Mouse (Mus musculus) midbrain, embryonic 13.5 days (tissue): ENCODE results near the gene Hist1h4h. TPM values are rescaled to one million over a fixed set of nuclear protein-coding genes. Genes with fewer than 3 reads are reported as not detected.
"Not testable (repeated sequence)": the region's sequence is repeated elsewhere in the genome, so short reads cannot be mapped to it uniquely, and the experiment has no call there.

Experiments
- ATAC-seq: fragments of 200-750 bp; cut with Nextera tagmentation; 2 replicates; pipeline ENCODE4 v1.8.0; 2017; ENCODE audit warnings: mild to moderate bottlenecking, moderate TSS enrichment, moderate library complexity
- H3K27ac ChIP-seq: fragments of 300-500 bp; sonication (generic); 2 replicates; pipeline ENCODE4 v1.5.1; 2015; ENCODE audit warnings: inconsistent platforms, mild to moderate bottlenecking, moderate library complexity
- H3K27me3 ChIP-seq: fragments of 300-500 bp; sonication (generic); 2 replicates; pipeline ENCODE4 v1.6.1; 2015; ENCODE audit warnings: mild to moderate bottlenecking, inconsistent platforms
- H3K36me3 ChIP-seq: fragments of 300-500 bp; sonication (generic); 2 replicates; pipeline ENCODE4 v1.6.1; 2015; ENCODE audit warnings: mild to moderate bottlenecking, inconsistent platforms
- H3K4me1 ChIP-seq: fragments of 300-500 bp; sonication (generic); replicated peaks from 2 replicates; pipeline ENCODE4 v1.6.1; 2015; ENCODE audit warnings: inconsistent platforms
- H3K4me2 ChIP-seq: fragments of 300-500 bp; sonication (generic); replicated peaks from 2 replicates; pipeline ENCODE4 v1.6.1; 2015; ENCODE audit warnings: moderate library complexity, mild to moderate bottlenecking, inconsistent platforms
- H3K4me3 ChIP-seq: fragments of 300-500 bp; sonication (generic); replicated peaks from 2 replicates; pipeline ENCODE4 v1.5.1; 2015; ENCODE audit warnings: mild to moderate bottlenecking, inconsistent platforms
- H3K9ac ChIP-seq: fragments of 300-500 bp; sonication (generic); replicated peaks from 2 replicates; pipeline ENCODE4 v1.6.1; 2015; ENCODE audit warnings: mild to moderate bottlenecking, inconsistent platforms
- H3K9me3 ChIP-seq: fragments of 300-500 bp; sonication (generic); 2 replicates; pipeline ENCODE4 v1.6.1; 2016; ENCODE audit warnings: mild to moderate bottlenecking, inconsistent platforms
- WGBS: fragments of 180-500 bp; shearing (Covaris S2); methylation state at CpG from one replicate; pipeline ENCODE4 v1.1.7; 2015; 5-methylcytosine and 5-hydroxymethylcytosine counted together
- polyA plus RNA-seq: library from polyadenylated mRNA; unstranded; fragments of >200 nt; fragmentation: Nextera tagmentation; extraction: Ambion mirVana; gene quantifications from 2 replicates; pipeline ENCODE4 v1.2.1, GENCODE M21; 2015

Hist1h4h gene
- polyA plus RNA-seq, 1 experiment from 2014 or later = 6.4 TPM

GRCm38 (mm10) chr13:23570261-23571021 is 39.6 kb downstream of the Hist1h4h start:
- peak overlapping the region; percentile 51 for H3K4me3 ChIP-seq
- peak overlapping the region; percentile 96 for H3K27ac ChIP-seq
- peaks cover 30% of the 10 kb centered on the region for H3K4me1 ChIP-seq
- H3K9ac ChIP-seq = peak overlapping the region; percentile 61
- ATAC-seq, H3K27me3 ChIP-seq, H3K9me3 ChIP-seq, H3K36me3 ChIP-seq: not testable (repeated sequence)
- under 1% methylated on average over 26 of the region's 41 CpGs for WGBS
- peak overlapping the region; percentile 75 for H3K4me2 ChIP-seq

- peak; percentile 93 for ATAC-seq
- under 1% methylated on average over 18 of the region's 18 CpGs for WGBS
- Histone ChIP-seq H3K4me3 (peak within 1 kb of the TSS; percentile 51), H3K4me2 (peak within 1 kb of the TSS; percentile 75), H3K27me3 (no peaks in the 10 kb centered on the region), H3K27ac (peak within 1 kb of the TSS; percentile 96), H3K9me3 (no peaks in the 10 kb centered on the region), H3K9ac (peak within 1 kb of the TSS; percentile 76), H3K4me1 (peaks cover 31% of the 10 kb centered on the region), H3K36me3 (no peaks in the 10 kb centered on the region)
Measured at GRCm38 (mm10) chr13:23571022-23571503, 40.2 kb downstream of the Hist1h4h start, which contains the start of the genes Hist1h2ae and Hist1h2bg. TSS of gene Hist1h2ae (minus strand) at chr13:23571220. TSS of gene Hist1h2bg (plus strand) at chr13:23571396.

GRCm38 (mm10) chr13:23571504-23572217 is 40.8 kb downstream of the Hist1h4h start:
- peaks cover 37% of the 10 kb centered on the region for H3K4me1 ChIP-seq
- H3K27ac ChIP-seq = peak overlapping the region; percentile 96
- not testable (repeated sequence) for H3K27me3 ChIP-seq, H3K9me3 ChIP-seq, ATAC-seq, H3K36me3 ChIP-seq
- peak overlapping the region; percentile 51 for H3K4me3 ChIP-seq
- H3K9ac ChIP-seq = peak overlapping the region; percentile 76
- H3K4me2 ChIP-seq = peak overlapping the region; percentile 75
- WGBS = under 1% methylated on average over 16 of the region's 34 CpGs

- peak overlapping the region; percentile 51 for H3K4me3 ChIP-seq
- peaks cover 45% of the 10 kb centered on the region for H3K4me1 ChIP-seq
- H3K9ac ChIP-seq = peak overlapping the region; percentile 76; the same call in 1 of the 2 replicates
- H3K27me3 ChIP-seq = no peaks in the 10 kb centered on the region
- H3K9me3 ChIP-seq = no peaks in the 10 kb centered on the region
- no peak for ATAC-seq
- 45% methylated on average over 2 of the region's 2 CpGs for WGBS
- peak overlapping the region; percentile 96 for H3K27ac ChIP-seq
- peak overlapping the region; percentile 75 for H3K4me2 ChIP-seq
- no peaks in the 10 kb centered on the region for H3K36me3 ChIP-seq
Measured at GRCm38 (mm10) chr13:23572218-23573033, 41.6 kb downstream of the Hist1h4h start.

GRCm38 (mm10) chr13:23573034-23573897 is 42.4 kb downstream of the Hist1h4h start:
- not testable (repeated sequence) for H3K9me3 ChIP-seq, H3K36me3 ChIP-seq, ATAC-seq, H3K27me3 ChIP-seq
- H3K4me2 ChIP-seq = peak overlapping the region; percentile 75
- H3K4me1 ChIP-seq = peaks cover 45% of the 10 kb centered on the region
- 13% methylated on average over 18 of the region's 20 CpGs for WGBS
- peak overlapping the region; percentile 59 for H3K9ac ChIP-seq
- H3K27ac ChIP-seq = peak overlapping the region; percentile 96
- peak overlapping the region; percentile 29 for H3K4me3 ChIP-seq

- Histone ChIP-seq H3K27ac (peak within 1 kb of the TSS; percentile 85), H3K4me1 (peaks cover 45% of the 10 kb centered on the region), H3K4me3 (peak within 1 kb of the TSS; percentile 46), H3K9ac (peak within 1 kb of the TSS; percentile 59), H3K4me2 (peak within 1 kb of the TSS; percentile 75)
- under 1% methylated on average over 34 of the region's 42 CpGs for WGBS
- H3K27me3 ChIP-seq, H3K36me3 ChIP-seq, H3K9me3 ChIP-seq: not testable (repeated sequence)
- ATAC-seq = peak; percentile 91
Measured at GRCm38 (mm10) chr13:23573898-23574524, 43.2 kb downstream of the Hist1h4h start, which contains the start of the genes Hist1h2bf and Hist1h2ad. TSS of gene Hist1h2bf (minus strand) at chr13:23574196. TSS of gene Hist1h2ad (plus strand) at chr13:23574381.

GRCm38 (mm10) chr13:23574546-23575170 is 43.8 kb downstream of the Hist1h4h start:
- H3K27me3 ChIP-seq, H3K36me3 ChIP-seq, H3K9me3 ChIP-seq, ATAC-seq: not testable (repeated sequence)
- Histone ChIP-seq H3K9ac (0 out of 2 replicates have a peak overlapping the region, but pooled peaks have one; percentile 46), H3K4me3 (peak overlapping the region; percentile 46), H3K4me2 (peak overlapping the region; percentile 57), H3K4me1 (peaks cover 42% of the 10 kb centered on the region), H3K27ac (peak overlapping the region; percentile 85)
- under 1% methylated on average over 8 of the region's 39 CpGs for WGBS

GRCm38 (mm10) chr13:23575271-23575851 is 44.5 kb downstream of the Hist1h4h start, which contains the start of gene Hist1h3d:
TSS of gene Hist1h3d (plus strand) at chr13:23575763.
- Histone ChIP-seq H3K4me1 (peaks cover 37% of the 10 kb centered on the region), H3K9me3 (no peaks in the 10 kb centered on the region), H3K27ac (peak within 1 kb of the TSS; percentile 85), H3K4me2 (peak within 1 kb of the TSS; percentile 75), H3K9ac (peak within 1 kb of the TSS; percentile 74), H3K4me3 (peak within 1 kb of the TSS; percentile 46), H3K27me3 (no peaks in the 10 kb centered on the region), H3K36me3 (no peaks in the 10 kb centered on the region)
- WGBS = under 1% methylated on average over 18 of the region's 18 CpGs
- peak; percentile 61 for ATAC-seq

GRCm38 (mm10) chr13:23575864-23576313 is 45.0 kb downstream of the Hist1h4h start:
- Histone ChIP-seq H3K4me2 (peak overlapping the region; percentile 75), H3K27ac (peak overlapping the region; percentile 80), H3K4me1 (peaks cover 39% of the 10 kb centered on the region), H3K4me3 (peak overlapping the region; percentile 46), H3K9ac (peak overlapping the region; percentile 74)
- not testable (repeated sequence) for ATAC-seq, H3K9me3 ChIP-seq, H3K27me3 ChIP-seq, H3K36me3 ChIP-seq
- under 1% methylated on average over 15 of the region's 40 CpGs for WGBS
